ENCODE assay signal across 8 mouse cellular contexts in the genomic region with DNA sequence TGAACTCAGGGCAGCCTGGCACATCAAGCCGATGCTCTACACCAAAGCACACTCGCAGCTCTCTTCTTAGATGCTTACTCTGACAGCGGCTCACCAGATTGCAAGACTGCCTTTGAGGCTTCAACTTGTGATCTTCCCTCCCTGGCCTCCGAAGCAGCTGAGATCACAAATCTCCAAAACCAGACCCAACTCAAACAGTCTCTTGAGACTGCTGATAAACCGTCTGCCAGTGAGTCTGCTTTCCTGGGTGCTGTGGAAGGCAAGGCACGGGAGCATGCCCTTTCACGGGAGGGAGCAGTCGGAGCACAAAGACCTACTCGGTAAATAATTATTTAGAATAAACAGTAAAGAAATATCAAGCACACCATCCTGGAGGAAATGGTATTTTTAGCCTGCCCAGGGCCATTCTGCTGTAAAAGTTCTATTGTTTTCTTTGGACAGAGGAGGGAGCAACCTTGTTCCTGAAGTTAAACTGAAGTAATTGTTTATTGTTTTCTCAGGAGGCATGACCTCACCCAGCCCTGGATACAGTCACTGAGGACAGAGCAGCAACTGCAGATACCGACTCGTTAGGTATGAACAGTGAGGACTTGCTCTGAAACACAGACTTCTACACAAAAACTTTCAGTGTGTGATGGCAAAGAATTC. TPM values are rescaled to one million over a fixed set of nuclear protein-coding genes. Genes with fewer than 3 reads are reported as not detected.
A peak's percentile ranks its signal among the peaks of the same experiment; 100 is the strongest.
DNase-seq lines count a peak whose midpoint lies in the region; ATAC-seq and TF ChIP-seq lines count a peak whose summit lies in the region.

No protein-coding gene starts in this region.

- intact Hi-C loops in heart, postnatal 10 days (cut with DNase I) = no loop called here

- no peaks in the 10 kb centered on the region for H3K27me3 ChIP-seq in hindbrain, embryonic 10.5 days (ENCODE audit: insufficient read depth, poor library complexity, severe bottlenecking)
- H3K27me3 ChIP-seq in hindbrain, embryonic 16.5 days (replicated peaks; ENCODE audit: control insufficient read depth, insufficient read depth, low read length) = no peaks in the 10 kb centered on the region
- H3K27me3 ChIP-seq in hindbrain, postnatal 0 days (ENCODE audit: insufficient read depth, low read length) = no peaks in the 10 kb centered on the region
- H3K27me3 ChIP-seq in midbrain, postnatal 0 days (ENCODE audit: insufficient read depth, low read length) = no peaks in the 10 kb centered on the region
- H3K27me3 ChIP-seq in hindbrain, embryonic 14.5 days (ENCODE audit: control insufficient read depth, insufficient read depth, low read length) = no peaks in the 10 kb centered on the region

- no peak overlapping the region for H3K9ac ChIP-seq in hindbrain, embryonic 16.5 days (ENCODE audit: low read depth, low read length)
- no peak overlapping the region for H3K9ac ChIP-seq in hindbrain, postnatal 0 days (replicated peaks; ENCODE audit: low read length)
- no peak overlapping the region for H3K9ac ChIP-seq in midbrain, postnatal 0 days (replicated peaks; ENCODE audit: low read length, poor library complexity, severe bottlenecking)
- no peak overlapping the region for H3K9ac ChIP-seq in hindbrain, embryonic 14.5 days

- no peak overlapping the region for H3K4me3 ChIP-seq in hindbrain, embryonic 10.5 days
- H3K4me3 ChIP-seq in hindbrain, embryonic 16.5 days (ENCODE audit: low read length) = no peak overlapping the region
- no peak overlapping the region for H3K4me3 ChIP-seq in hindbrain, postnatal 0 days (ENCODE audit: low read length)
- H3K4me3 ChIP-seq in midbrain, postnatal 0 days (ENCODE audit: low read depth, low read length) = no peak overlapping the region
- H3K4me3 ChIP-seq in hindbrain, embryonic 14.5 days (replicated peaks; ENCODE audit: low read length) = no peak overlapping the region

- H3K27ac ChIP-seq in hindbrain, embryonic 10.5 days = peak overlapping the region; percentile 66; the same call in 1 of the 2 replicates
- H3K27ac ChIP-seq in hindbrain, embryonic 16.5 days (ENCODE audit: low read depth, low read length) = no peak overlapping the region
- no peak overlapping the region for H3K27ac ChIP-seq in hindbrain, postnatal 0 days
- H3K27ac ChIP-seq in midbrain, postnatal 0 days (ENCODE audit: low read depth, low read length) = no peak overlapping the region
- no peak overlapping the region for H3K27ac ChIP-seq in hindbrain, embryonic 14.5 days

- WGBS in hindbrain, embryonic 10.5 days = 60% methylated on average over 11 of the region's 11 CpGs
- WGBS in hindbrain, embryonic 16.5 days = 54% methylated on average over 11 of the region's 11 CpGs
- WGBS in hindbrain, postnatal 0 days = 56% methylated on average over 11 of the region's 11 CpGs
- 68% methylated on average over 11 of the region's 11 CpGs for WGBS in midbrain, postnatal 0 days
- WGBS in hindbrain, embryonic 14.5 days = 59% methylated on average over 11 of the region's 11 CpGs

- H3K9me3 ChIP-seq in hindbrain, embryonic 10.5 days = no peaks in the 10 kb centered on the region
- H3K9me3 ChIP-seq in hindbrain, embryonic 16.5 days (ENCODE audit: control insufficient read depth, low read length) = no peaks in the 10 kb centered on the region
- no peaks in the 10 kb centered on the region for H3K9me3 ChIP-seq in hindbrain, postnatal 0 days (ENCODE audit: low read length)
- no peaks in the 10 kb centered on the region for H3K9me3 ChIP-seq in midbrain, postnatal 0 days (ENCODE audit: low read length)
- no peaks in the 10 kb centered on the region for H3K9me3 ChIP-seq in hindbrain, embryonic 14.5 days (ENCODE audit: control insufficient read depth, low read length)

- TF ChIP-seq CTCF in hindbrain, postnatal 0 days (IDR thresholded peaks at IDR 0.05; ENCODE audit: low read depth) = no peak
- TF ChIP-seq CTCF in midbrain, postnatal 0 days (IDR thresholded peaks at IDR 0.05) = no peak

- no peak for ATAC-seq in hindbrain, embryonic 16.5 days
- no peak for ATAC-seq in hindbrain, postnatal 0 days
- ATAC-seq in midbrain, postnatal 0 days (ENCODE audit: low FRiP score) = no peak
- ATAC-seq in hindbrain, embryonic 14.5 days (ENCODE audit: low FRiP score) = no peak

- H3K4me1 ChIP-seq in hindbrain, embryonic 10.5 days (replicated peaks) = peaks cover 9% of the 10 kb centered on the region
- no peaks in the 10 kb centered on the region for H3K4me1 ChIP-seq in hindbrain, embryonic 16.5 days (ENCODE audit: control insufficient read depth, insufficient read depth, low read depth, low read length)
- no peaks in the 10 kb centered on the region for H3K4me1 ChIP-seq in hindbrain, postnatal 0 days (ENCODE audit: insufficient read depth, low read length)
- no peaks in the 10 kb centered on the region for H3K4me1 ChIP-seq in midbrain, postnatal 0 days (ENCODE audit: insufficient read depth, low read length)
- no peaks in the 10 kb centered on the region for H3K4me1 ChIP-seq in hindbrain, embryonic 14.5 days (replicated peaks; ENCODE audit: control insufficient read depth, insufficient read depth, low read length)

- DNase-seq in hindbrain, embryonic 10.5 days (ENCODE audit: low spot score) = no peak
- DNase-seq in c-Kit-positive CD71-positive TER-119-negative erythroid progenitor cells, embryonic 14.5 days (ENCODE audit: low read depth) = peak; percentile 59
- peak; percentile 40 to 41 for DNase-seq in heart, postnatal 10 days
- DNase-seq in lung, postnatal 10 days = peak; percentile 67
- no peak for DNase-seq in hindbrain, postnatal 0 days (ENCODE audit: low spot score)
- DNase-seq in midbrain, postnatal 0 days (ENCODE audit: low spot score) = no peak
- DNase-seq in hindbrain, embryonic 14.5 days (ENCODE audit: low spot score) = no peak

- H3K4me2 ChIP-seq in hindbrain, embryonic 16.5 days (ENCODE audit: low read length) = no peak overlapping the region
- H3K4me2 ChIP-seq in hindbrain, postnatal 0 days (ENCODE audit: low read depth, low read length) = no peak overlapping the region
- no peak overlapping the region for H3K4me2 ChIP-seq in midbrain, postnatal 0 days (ENCODE audit: low read depth, low read length, poor library complexity, severe bottlenecking)
- no peak overlapping the region for H3K4me2 ChIP-seq in hindbrain, embryonic 14.5 days (replicated peaks)

- 0 out of 2 replicates have a peak, but pooled peaks cover 5% of the 10 kb centered on the region for H3K36me3 ChIP-seq in hindbrain, embryonic 10.5 days
- no peaks in the 10 kb centered on the region for H3K36me3 ChIP-seq in hindbrain, embryonic 16.5 days (ENCODE audit: control insufficient read depth, insufficient read depth, low read length)
- H3K36me3 ChIP-seq in hindbrain, postnatal 0 days (ENCODE audit: insufficient read depth, low read length) = no peaks in the 10 kb centered on the region
- H3K36me3 ChIP-seq in midbrain, postnatal 0 days (ENCODE audit: insufficient read depth, low read length) = no peaks in the 10 kb centered on the region
- H3K36me3 ChIP-seq in hindbrain, embryonic 14.5 days (replicated peaks; ENCODE audit: control insufficient read depth, insufficient read depth) = peaks cover 19% of the 10 kb centered on the region

RNA-seq across cellular contexts. Expression of gene Pik3cb, which starts 41.8 kb away (rescaled TPM):
- polyA plus RNA-seq in hindbrain, embryonic 10.5 days (2016; fragmentation: Nextera tagmentation; extraction: Ambion mirVana) = 1.6 and 2.8 TPM in 2 replicates
- 2.1 and 2.9 TPM in 2 replicates for polyA plus RNA-seq in hindbrain, embryonic 16.5 days (2015; fragmentation: Nextera tagmentation; extraction: Ambion mirVana)
- total RNA-seq in heart, postnatal 10 days (2021) = 10 to 100 TPM; 11.3 to 12.1 TPM
- total RNA-seq in hindbrain, postnatal 0 days (2014; rRNA removed) = 4.9 and 5.7 TPM in 2 replicates
- 3.0 and 3.5 TPM in 2 replicates for polyA plus RNA-seq in hindbrain, postnatal 0 days (2015; fragmentation: Nextera tagmentation; extraction: Ambion mirVana)
- total RNA-seq in midbrain, postnatal 0 days (2014; rRNA removed) = 5.8 and 8.4 TPM in 2 replicates
- 3.2 and 3.8 TPM in 2 replicates for polyA plus RNA-seq in midbrain, postnatal 0 days (2015; fragmentation: Nextera tagmentation; extraction: Ambion mirVana)
- polyA plus RNA-seq in hindbrain, embryonic 14.5 days (2014; fragmentation: Nextera tagmentation; extraction: Ambion mirVana) = 3.8 and 4.3 TPM in 2 replicates

Comparison
In these comparisons a context has a peak if more than half of its experiments do, and no peak if none do; other contexts are left out.
1. DNase-seq: peak in c-Kit-positive CD71-positive TER-119-negative erythroid progenitor cells, embryonic 14.5 days (single experiment), heart, postnatal 10 days (2 of 2) and lung, postnatal 10 days (single experiment); none in hindbrain, embryonic 10.5 days (single experiment), hindbrain, postnatal 0 days (single experiment), midbrain, postnatal 0 days (single experiment) and hindbrain, embryonic 14.5 days (single experiment).